Mouse (Mus musculus) cerebellum, adult 9-10 months (tissue): ENCODE measurements around the gene Atg5.
A peak's percentile ranks its signal among the peaks of the same experiment; 100 is the strongest.
"Not testable (repeated sequence)": the region's sequence is repeated elsewhere in the genome, so short reads cannot be mapped to it uniquely, and the experiment has no call there.

Source experiments
- DNase-seq: peaks from one replicate; pipeline ENCODE4 v3.0.0; 2022

Gene Atg5

DNA sequence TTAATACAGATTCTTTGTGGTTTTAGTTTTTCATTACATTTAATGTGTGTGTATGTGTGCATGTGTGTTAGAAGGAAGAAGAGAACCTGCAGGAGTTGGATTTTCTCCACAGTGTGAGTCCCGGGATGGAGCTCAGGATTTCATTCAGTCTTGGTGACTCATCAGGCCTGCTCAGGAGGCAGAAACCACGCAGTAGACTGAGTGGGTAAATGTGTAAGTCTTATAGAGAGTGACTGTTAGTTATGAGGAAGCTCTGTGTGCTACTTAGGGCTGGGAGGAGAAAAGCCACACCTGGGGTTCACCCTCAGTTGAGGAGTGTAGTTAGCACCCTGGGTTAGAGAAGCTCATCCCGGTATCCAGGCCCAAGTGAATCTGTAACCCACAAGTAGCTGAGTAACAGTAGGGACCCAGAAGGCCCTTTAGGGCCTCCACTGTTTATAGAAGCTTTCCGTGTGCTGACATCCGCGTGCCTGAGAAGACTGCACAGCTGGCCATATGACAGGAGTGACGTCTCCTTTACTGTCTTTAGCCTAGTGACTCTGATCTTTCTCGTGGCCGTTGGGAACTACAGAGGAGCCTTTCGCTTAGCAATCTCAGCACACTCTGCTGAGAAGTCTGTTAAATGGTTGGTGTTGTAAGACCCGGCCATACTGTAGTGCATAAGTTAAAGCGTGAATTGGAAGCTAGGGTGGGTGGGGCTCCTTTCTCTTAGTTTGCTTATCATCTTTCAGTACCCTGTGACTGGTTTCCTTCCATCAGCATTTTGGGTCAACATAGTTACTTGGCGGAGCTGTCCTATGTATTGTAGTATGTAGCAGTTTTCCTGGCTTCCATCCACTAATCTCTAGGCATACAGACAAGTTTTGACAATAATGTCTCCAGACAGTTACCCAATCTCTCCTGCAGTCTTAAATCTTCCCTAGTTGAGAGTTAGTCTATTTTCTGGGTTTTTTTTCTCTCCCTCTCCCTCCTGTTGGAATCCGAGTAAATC lies 48.4 kb downstream of the Atg5 start:
- no peak for DNase-seq

DNA sequence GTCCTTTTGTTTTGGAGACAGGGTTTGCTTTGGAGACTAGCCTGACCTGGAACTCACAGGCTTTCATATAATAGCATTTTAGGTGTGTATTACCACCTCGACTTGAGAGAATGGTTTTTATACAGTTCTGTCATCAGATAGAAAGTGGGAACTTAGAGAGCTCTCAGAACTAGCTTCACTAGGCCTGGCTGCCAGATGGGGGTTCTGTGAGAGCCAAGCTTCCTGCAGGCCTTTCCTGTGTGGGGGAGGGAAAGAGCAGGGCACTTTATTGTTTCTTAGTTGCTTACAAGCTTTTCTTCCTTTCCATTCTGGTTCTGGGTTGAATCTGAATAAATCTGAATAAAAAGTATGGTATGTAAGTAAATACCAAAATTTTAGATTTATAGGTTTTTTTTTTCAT lies 54.0 kb downstream of the Atg5 start:
- no peak for DNase-seq

DNA sequence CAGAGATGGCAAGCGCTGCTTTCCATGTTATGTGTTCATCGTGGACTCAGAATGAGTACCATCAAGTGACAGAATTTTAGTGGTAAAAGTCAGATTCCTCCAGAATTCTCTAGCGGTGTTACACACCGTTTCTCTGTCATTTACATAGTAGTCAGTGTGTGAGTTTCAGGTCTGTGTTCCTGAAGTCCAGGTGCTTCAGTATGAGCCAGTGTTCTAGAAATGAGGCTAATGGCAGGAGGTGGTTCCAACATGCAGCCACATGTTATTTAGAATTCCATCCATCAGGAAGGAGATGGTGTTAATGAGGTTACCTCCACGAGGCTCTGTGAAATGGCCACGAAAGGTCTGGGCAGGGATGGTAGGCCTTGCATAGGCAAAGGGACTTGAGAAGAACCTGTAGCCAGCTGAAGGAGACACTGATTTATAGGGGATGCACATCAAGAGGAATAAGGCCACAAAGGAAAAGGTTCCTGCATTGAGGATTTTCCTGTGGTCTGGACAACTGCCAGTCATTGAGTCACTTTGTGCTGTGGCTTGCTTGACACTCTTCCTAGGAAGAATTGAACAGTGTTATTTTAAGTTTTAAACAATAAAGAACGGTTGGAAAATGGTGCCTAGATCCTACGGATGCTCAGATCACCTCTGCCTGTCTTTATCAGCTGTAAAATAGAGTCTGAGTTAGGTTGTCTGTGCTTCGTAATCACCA lies 55.1 kb downstream of the Atg5 start:
- DNase-seq, result no peak

DNA sequence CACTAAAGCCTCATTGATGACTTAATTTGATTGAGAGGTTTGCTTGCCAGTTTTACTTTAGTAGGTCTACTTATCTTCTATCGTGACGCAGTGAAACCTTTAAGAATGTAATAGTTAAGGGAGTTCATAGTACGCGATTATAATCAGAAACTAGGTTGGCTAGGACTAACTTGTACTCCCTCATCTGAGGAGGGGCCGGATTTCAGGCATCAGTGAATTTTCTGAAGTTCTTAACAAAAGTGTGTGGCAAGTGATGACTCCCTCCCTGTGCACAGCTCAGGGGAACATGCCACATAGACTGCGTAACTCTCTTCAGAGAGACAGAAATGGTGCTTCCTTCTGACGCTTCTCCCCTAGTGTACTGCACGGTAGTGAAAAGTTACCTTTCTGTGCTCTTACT lies 55.7 kb downstream of the Atg5 start:
- no peak for DNase-seq

DNA sequence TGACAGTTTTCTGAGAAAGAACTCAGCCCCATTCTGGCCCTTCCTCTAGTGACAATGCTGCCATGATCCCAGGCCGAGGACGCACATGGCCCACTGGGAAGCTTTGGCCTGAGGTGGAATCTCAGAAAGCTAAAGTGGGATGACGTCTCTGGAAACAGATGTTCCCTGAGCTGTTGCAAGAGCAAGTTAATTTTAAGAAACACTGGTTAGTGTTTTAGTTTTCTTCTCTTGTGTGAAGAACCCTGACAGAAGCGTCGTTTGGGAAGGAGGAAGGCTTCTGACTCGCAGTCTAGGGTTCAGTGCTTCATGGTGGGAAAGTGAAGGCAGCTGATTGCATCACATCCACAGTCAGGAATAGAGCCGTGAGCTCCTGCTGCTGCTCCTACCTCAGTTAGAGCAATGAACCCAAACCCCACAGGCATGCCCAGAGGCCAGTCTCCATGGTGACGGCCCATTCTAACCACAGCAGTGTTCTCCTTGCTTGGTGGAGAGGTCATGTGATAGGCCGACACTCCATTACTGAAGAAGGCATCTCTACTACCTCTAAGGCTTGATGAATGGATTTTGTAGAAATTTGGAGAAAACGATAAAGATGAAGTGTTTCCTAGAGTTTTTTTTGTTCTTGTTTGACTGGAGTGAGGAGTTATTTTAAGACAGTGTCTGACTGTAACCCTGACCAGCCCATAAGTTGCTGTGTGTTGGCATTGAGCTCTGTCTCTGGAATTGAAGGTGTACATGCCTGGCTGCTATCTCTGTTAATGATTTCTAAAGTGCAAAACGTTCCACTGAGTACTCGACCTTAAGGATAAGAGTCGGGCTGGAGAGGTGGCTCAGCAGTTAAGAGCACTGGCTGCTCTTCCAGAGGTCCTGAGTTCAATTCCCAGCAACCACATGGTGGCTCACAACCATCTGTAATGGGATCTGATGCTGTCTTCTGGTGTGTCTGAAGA lies 57.7 kb downstream of the Atg5 start:
- no peak for DNase-seq

DNA sequence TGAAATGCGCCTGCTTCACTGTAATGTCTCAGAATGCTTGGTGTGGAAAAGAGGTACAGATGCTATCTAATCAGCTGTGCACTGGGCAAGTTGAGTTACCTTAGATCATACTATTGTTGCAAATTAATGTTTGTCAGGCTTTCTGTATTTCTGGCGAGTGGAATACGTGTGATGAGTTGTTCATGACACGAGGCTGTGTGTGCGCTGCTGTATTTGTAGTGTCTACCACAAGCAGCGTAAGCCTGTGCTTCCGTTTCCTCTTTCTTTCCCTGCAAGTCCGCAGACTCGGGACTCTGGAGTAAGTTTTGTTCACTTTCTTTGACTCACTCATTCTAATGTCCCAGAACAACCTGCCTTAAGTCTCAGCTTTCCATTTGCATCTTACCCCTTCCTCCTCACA lies 58.9 kb downstream of the Atg5 start:
- no peak for DNase-seq

DNA sequence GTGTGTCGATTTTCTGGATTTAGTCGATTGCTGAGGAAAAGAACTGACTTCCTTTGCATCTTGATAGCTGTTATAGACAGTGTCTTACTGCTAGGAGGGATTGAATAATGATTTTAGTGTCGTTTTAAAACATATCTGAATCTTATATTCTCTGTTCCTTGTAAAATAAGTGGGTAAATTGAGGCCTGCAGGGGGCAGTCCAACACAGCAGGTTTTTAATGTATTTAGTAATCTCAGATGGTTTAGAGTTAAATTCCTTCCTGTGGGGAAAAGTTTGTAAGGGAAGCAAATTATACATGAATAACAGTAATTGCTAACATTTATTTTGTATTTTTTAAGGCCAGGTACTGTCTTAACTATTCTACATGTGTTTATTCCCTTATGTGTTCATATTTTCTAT lies 60.2 kb downstream of the Atg5 start:
- peak; percentile 36 for DNase-seq

DNA sequence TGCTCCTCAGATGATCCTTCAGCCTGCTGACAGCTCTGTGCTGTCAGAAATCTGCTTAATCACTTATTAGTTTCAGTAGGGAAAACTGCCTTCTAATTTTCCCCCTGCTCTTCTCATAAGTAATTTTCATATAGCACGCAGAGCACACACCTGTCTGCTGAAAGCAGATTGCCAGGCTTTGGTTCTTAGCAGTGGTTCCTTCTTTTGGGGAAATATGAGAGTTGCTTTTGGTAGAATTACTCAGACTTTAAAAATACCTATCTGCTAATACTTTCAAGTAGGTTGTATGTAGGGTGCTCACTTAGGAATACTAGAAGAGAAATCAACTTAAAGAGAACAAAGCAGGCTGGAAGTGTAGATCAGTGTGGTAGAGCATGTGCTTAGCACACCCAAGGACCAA lies 62.6 kb downstream of the Atg5 start:
- no peak for DNase-seq

DNA sequence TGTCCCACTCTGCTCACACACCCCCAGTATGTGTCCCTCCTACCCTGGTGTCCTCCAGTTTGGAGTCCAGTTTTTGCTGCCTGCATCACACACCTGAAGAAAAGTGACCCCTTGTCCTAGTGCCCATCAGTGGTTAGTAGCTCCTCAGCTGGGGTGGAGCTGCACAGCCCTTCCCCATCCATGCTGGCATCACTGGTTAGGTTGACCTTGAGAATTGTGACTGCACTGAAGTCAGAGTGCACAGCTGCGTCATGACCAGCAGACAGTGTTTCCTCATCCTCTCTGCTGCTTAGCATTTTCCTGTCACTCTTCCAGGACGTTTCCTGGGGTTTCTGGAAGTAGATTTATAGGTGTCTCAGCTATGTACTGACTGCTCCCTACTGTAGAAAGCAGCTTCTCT lies 63.3 kb downstream of the Atg5 start:
- no peak for DNase-seq

DNA sequence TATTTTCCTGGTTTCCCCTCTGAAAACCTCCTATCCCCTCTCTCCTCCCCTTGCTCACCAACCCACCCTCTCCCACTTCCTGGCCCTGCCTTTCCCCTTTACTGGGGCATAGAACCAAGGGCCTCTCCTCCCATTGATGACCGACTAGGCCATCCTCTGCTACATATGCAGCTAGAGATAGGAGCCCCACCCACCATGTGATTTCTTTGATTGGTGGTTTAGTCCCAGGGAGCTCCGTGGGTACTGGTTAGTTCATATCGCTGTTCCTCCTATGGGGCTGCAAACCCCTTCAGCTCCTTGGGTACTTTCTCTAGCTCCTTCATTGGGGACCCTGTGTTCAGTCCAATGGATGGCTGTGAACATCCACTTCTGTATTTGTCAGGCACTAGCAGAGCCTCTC lies 64.5 kb downstream of the Atg5 start:
- not testable (repeated sequence) for DNase-seq

DNA sequence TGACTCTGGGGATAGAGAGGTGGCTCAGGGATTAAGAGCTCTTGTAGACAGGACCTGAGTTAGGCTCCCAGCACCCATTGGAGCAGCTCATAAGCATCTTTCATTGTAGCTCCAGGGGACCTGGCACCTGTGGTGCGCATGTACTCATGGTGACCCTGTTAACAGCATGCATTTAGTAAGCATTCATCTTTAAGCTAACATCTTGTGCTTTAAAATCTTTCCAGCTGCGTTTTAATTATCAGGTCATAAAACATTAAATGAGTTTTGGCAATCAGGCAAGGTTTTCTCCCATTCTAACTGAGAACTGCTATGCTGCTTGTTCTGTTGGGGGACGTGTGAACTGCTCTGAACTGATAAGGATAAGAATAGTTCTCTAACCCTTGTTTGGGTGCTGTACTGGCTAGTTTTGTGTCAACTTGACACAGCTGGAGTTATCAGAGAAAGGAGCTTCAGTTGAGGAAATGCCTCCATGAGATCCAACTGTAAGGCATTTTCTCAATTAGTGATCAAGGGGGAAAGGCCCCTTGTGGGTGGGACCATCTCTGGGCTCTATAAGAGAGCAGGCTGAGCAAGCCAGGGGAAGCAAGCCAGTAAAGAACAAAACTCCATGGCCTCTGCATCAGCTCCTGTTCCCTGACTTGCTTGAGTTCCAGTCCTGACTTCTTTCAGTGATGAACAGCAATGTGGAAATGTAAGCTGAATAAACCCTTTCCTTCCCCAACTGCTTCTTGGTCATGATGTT lies 68.7 kb downstream of the Atg5 start:
- not testable (repeated sequence) for DNase-seq

DNA sequence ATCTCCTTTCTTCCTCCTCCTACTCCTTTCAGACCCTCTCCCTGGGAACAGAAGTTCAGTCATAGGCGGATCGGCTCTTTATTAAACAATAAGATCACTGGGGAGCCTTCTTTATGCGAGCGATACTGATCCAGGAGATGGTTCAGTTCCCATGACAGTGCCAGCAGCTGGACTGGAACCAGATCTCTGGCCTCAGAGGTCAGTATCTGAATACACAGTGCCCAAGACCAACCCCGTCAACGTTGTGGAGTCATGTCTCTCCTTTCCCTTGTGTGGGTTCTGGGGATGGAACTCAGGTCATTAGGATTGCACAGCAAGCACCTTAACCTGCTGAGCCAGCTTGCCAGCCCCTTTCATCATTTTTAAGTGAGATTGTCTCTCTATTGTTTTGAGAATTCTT lies 70.4 kb downstream of the Atg5 start:
- no peak for DNase-seq

DNA sequence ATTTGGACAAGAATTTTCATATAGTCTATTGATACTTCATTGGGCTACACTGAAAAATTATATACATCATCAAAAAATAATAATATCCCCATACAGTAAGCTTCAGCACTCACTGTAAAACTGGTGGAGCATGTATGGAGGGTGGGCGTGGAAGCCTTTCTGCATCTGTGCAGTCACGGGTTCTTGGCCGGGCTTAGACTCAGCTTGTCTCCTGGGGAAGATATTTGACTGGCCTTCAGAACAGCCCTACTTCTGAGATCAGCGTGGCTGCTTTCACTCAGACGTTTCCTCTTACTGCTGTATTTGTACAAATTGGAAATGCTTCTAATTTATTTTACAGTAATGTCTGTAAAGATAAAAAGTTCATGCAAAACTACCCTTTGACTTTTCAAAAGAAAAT lies 71.2 kb downstream of the Atg5 start:
- no peak for DNase-seq

DNA sequence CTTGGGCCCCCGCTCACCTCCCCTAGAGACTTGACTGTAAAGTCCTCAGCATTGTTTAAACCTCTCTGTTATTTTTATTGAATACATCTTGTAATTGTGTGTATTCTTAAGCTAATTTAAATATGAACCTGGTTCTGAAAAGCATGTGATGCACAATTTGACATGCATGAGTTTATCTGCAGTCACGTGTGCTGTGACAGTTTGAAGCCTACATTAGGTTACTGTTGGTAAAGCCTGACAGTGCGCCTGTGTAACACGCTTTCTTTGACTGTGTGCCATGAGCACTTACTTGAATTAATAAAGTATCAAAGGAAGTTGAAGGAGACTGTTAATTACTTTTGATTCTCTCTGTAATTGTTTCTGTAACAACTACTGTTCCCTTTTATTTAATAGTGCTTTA lies 72.8 kb downstream of the Atg5 start:
- DNase-seq, result no peak

DNA sequence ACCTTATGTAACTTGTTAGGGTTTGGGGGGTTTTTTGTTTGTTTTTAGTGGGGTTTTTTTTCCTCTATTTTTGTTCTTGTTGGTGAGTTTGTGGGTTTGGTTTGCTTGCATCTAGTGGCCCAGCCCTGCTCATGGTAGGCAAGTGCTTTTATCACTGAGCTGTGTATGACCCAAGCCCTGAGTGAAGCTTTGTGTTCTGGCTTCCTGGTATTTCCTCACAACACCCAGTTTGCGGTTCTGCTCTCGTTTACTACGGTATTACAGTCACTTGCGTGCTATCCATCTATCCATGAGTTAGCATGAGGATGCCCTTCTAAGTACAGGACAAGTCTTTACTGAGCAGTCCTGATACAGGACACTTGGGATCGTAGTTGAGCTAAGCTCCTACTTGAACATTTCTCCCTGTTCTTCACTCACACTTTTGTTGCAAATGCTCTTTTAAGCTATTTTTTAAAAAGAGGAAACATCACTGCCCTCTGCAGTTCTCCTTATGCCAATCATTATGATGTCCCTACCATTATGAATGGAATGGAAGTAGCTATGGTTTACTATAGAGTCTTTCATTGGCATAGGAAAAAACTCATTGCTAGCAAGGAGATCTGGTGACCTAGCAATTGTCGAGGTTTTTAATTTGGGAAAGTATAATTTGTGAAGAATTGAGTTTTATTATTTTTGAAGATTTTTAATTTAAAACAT lies 73.8 kb downstream of the Atg5 start:
- DNase-seq, result no peak

DNA sequence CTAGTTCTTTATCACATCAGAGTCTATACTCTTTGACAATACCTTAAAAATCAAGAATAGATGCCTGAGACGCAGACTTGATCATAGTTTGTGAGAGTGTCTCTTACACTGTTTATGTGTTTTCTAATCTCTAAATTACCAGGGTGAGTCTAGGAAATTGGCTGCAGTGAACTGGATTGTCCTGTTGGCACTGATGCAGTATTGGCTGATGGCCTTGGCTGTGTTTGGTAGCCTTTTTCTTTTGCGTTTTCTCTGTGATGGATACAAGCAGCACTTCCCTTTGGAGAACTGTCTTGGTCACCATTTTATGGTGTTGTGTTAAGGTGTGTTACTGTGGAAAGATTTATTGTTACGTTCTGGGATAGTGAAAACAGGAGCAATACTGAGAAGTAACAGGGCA lies 75.2 kb downstream of the Atg5 start:
- DNase-seq, result peak; percentile 32

DNA sequence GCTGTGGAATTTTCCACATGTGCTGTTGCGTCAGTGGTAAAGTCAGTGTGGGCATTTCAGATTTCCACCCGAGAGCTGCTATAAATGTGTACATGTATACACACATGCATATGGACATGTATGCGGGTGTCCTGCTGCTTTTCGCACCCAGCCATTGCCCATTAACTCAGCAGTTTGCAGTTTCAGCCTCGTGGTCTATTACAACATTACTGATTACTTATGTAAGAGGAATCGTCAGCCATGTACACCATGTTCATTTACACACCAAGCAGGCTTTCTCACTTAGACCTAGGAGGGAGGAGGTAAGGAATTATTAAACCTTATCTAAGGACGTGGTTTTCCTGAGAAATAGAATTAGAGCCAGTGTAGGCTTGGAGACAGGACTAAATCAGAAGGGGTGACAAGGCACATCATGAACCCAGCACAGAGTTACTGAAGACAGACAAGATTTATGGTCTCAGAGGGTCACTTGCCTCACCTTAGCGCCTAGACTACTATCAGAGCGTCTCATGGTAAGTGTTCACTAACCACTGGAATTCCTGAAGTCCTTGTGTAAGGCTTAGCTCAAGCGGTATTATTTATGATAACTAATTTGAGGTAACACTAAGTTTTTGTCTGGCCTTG lies 79.5 kb downstream of the Atg5 start:
- no peak for DNase-seq

DNA sequence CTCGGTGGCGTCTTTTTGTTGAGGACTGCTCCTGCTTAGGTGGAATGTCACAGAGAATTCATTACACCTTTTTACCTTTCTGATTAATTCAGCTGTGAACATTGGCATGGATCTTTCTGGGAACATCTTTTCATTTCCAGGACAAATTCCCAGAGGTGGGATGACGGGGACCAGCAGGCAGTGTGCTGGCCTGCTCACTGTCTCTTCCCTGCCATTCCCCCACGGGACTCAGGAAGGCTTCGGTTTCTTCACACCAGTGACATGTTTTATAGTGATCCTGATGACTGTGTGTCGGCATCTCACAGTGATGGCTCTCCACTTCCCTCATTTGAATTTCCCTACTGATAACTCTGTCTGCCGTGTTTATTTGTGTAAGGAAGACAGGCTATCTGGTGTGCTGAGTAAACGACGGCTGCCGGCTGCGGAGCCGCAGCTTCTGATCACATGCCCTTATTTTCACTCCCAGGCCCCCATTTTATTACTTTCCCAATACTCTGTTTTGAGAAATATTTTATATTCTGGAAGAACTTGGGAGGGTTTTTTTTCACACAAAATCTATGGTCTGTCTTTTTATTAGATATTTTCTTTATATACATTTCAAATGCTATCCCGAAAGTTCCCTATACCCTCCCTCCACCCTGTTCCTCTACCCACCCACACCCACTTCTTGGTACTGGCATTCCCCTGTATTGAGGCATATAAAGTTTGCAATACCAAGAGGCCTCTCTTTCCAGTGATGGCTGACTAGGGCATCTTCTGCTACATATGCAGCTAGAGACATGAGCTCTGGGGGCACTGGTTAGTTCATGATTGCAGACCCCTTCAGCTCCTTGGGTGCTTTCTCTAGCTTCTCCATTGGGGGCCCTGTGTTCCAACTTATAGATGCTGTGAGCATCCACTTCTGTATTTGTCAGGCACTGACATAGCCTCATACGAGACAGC lies 80.6 kb downstream of the Atg5 start:
- no peak for DNase-seq

DNA sequence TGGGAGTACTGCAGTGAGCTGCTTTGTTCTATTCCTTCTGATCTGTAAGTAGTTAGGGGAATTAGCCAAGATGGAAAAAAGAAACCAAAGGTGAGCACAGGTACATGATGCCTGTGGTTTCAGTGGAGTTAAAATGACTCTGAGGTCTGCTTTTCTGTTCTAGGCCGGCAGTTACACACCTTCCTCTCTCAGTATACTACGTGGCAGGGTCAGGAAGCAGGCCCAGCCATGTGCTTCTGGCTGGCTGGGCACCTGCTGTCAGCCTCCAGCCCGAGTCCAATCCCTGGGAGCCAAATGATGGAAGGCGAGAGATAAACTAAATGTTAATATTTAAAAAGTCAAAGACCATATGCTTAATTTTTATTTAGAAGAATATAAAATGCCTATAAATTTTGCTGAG lies 85.3 kb downstream of the Atg5 start:
- DNase-seq, result no peak

DNA sequence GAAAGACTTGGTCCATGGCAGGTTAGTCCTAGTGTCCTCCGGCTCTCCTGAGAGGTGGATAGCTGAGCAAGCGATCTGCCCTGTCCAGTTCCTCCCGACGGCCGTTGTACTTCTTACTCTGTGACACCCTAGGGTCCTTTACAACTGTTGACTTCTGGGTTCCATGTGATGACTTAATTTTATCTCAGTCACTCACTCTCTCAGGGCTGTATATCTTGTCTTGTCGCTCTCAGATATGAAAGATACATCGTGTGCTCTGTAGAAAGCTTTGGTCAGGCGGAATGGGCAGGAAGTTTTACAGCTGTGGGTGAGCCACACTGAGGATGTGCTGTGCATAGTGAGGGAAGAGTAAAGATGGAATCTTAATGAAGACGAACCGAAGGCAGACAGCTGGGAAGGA lies 86.2 kb downstream of the Atg5 start:
- DNase-seq, result no peak
